Mouse (Mus musculus) MEL (cell line): ENCODE results near the gene Kcne2. TPM values are rescaled to one million over a fixed set of nuclear protein-coding genes. Genes with fewer than 3 reads are reported as not detected.

Experiments
- DNase-seq: peaks from one replicate; pipeline ENCODE4 v3.0.0; 2011; ENCODE audit warnings: low read depth, low spot score
- H3K27ac ChIP-seq: 2 replicates; pipeline ENCODE4 v1.5.1; 2012; ENCODE audit warnings: low read depth, mild to moderate bottlenecking, control low read depth, low read length, moderate library complexity; ENCODE audit not compliant: control insufficient read depth
- H3K27me3 ChIP-seq, 2 experiments: fragments of 150-350 bp in 1 of 2; sonication (generic) in 1 of 2; 2 replicates each; pipeline ENCODE4 v1.6.1; 2012; ENCODE audit warnings: low read length in 2 of 2, mild to moderate bottlenecking in 2 of 2, improper control_type of control experiment in 1 of 2, moderate library complexity in 1 of 2; ENCODE audit not compliant: insufficient read depth in 2 of 2, control insufficient read depth in 1 of 2
- H3K36me3 ChIP-seq, 2 experiments: 2 replicates each; pipeline ENCODE4 v1.6.1; 2012 to 2014; ENCODE audit warnings: low read length in 2 of 2, improper control_type of control experiment in 1 of 2, inconsistent platforms in 1 of 2, mild to moderate bottlenecking in 1 of 2; ENCODE audit not compliant: insufficient read depth in 2 of 2, control insufficient read depth in 1 of 2
- H3K4me1 ChIP-seq, 2 experiments: fragments of 150-350 bp in 1 of 2; sonication (generic) in 1 of 2; 2 replicates each; pipeline ENCODE4 v1.6.1; 2012; ENCODE audit warnings: low read length in 2 of 2, improper control_type of control experiment in 1 of 2, mild to moderate bottlenecking in 1 of 2; ENCODE audit not compliant: insufficient read depth in 2 of 2, control insufficient read depth in 1 of 2
- H3K4me3 ChIP-seq, 2 experiments: fragments of 150-350 bp in 1 of 2; sonication (generic) in 1 of 2; 2 replicates each; pipeline ENCODE4 v1.5.1; 2012; ENCODE audit warnings: low read depth in 2 of 2, low read length in 2 of 2, mild to moderate bottlenecking in 2 of 2, moderate library complexity in 2 of 2, control low read depth in 1 of 2, improper control_type of control experiment in 1 of 2; ENCODE audit not compliant: control insufficient read depth in 1 of 2, insufficient read depth in 1 of 2
- H3K79me2 ChIP-seq: 2 replicates; pipeline ENCODE4 v1.6.1; 2012; ENCODE audit warnings: mild to moderate bottlenecking, low read length, moderate library complexity; ENCODE audit not compliant: control insufficient read depth, poor library complexity, insufficient read depth
- H3K9ac ChIP-seq: 2 replicates; pipeline ENCODE4 v1.6.1; 2012; ENCODE audit warnings: low read depth, mild to moderate bottlenecking, control low read depth, low read length, moderate library complexity; ENCODE audit not compliant: control insufficient read depth, poor library complexity, severe bottlenecking
- H3K9me3 ChIP-seq: fragments of 150-350 bp; sonication (generic); replicated peaks from 2 replicates; pipeline ENCODE4 v1.6.1; 2012; ENCODE audit warnings: mild to moderate bottlenecking, low read length, improper control_type of control experiment, moderate library complexity; ENCODE audit not compliant: insufficient read depth
- CTCF ChIP-seq, 3 experiments: IDR thresholded peaks in 2 of 3; conservative IDR thresholded peaks in 1 of 3; 2 replicates each; pipeline ENCODE4 v1.5.1; 2011 to 2012; ENCODE audit warnings: low read length in 3 of 3, low read depth in 2 of 3, mild to moderate bottlenecking in 2 of 3, improper control_type of control experiment in 1 of 3, inconsistent platforms in 1 of 3, mixed read lengths in 1 of 3, moderate library complexity in 1 of 3; ENCODE audit not compliant: control insufficient read depth in 1 of 3, insufficient read depth in 1 of 3, poor library complexity in 1 of 3, severe bottlenecking in 1 of 3
- E2F4 ChIP-seq: IDR thresholded peaks from 2 replicates; pipeline ENCODE4 v1.6.1; 2011; ENCODE audit warnings: low read depth, low read length, improper control_type of control experiment, borderline replicate concordance
- MAX ChIP-seq: IDR thresholded peaks from 2 replicates; pipeline ENCODE4 v1.6.1; 2011; ENCODE audit warnings: low read length, improper control_type of control experiment
- MXI1 ChIP-seq: IDR thresholded peaks from 2 replicates; pipeline ENCODE4 v1.6.1; 2011; ENCODE audit warnings: mild to moderate bottlenecking, low read depth, low read length, improper control_type of control experiment
- NELFE ChIP-seq: IDR thresholded peaks from 2 replicates; pipeline ENCODE4 v1.6.1; 2011; ENCODE audit warnings: low read depth, low read length, improper control_type of control experiment
- RAD21 ChIP-seq: IDR thresholded peaks from 2 replicates; pipeline ENCODE4 v1.6.1; 2011; ENCODE audit warnings: mild to moderate bottlenecking, low read depth, low read length, improper control_type of control experiment
- SMC3 ChIP-seq: IDR thresholded peaks from 2 replicates; pipeline ENCODE4 v1.6.1; 2011; ENCODE audit warnings: low read depth, low read length, improper control_type of control experiment
- USF2 ChIP-seq, 2 experiments: IDR thresholded peaks; 2 replicates each; pipeline ENCODE4 v1.6.1; 2011 to 2012; ENCODE audit warnings: improper control_type of control experiment in 2 of 2, low read length in 2 of 2, borderline replicate concordance in 1 of 2, inconsistent platforms in 1 of 2, low read depth in 1 of 2, mild to moderate bottlenecking in 1 of 2; ENCODE audit not compliant: insufficient read depth in 1 of 2
- ZC3H11A ChIP-seq: IDR thresholded peaks from 2 replicates; pipeline ENCODE4 v1.6.1; 2012; ENCODE audit warnings: low read depth, mild to moderate bottlenecking, inconsistent platforms, low read length, improper control_type of control experiment
- polyA plus RNA-seq, 2 experiments: library from polyadenylated mRNA; stranded (reverse) in 1 of 2; unstranded in 1 of 2; fragments of >175 nt in 1 of 2; fragments of >200 nt in 1 of 2; gene quantifications; 2 replicates each; pipeline versions ENCODE4 v1.2.1 to v1.2.4; 2012; ENCODE audit warnings: low replicate concordance in 2 of 2, low read depth in 1 of 2; ENCODE audit not compliant: insufficient read length in 2 of 2, insufficient read depth in 1 of 2, missing spikeins in 1 of 2
- total RNA-seq: library from RNA; depleted of rRNA; stranded (reverse); fragments of 300-350 nt; gene quantifications from 2 replicates; pipeline ENCODE4 v1.2.3, GENCODE M21; 2012

The Kcne2 gene
- total and polyA plus RNA-seq, 3 experiments = 0.06 TPM; not detected in 2

- Histone ChIP-seq H3K27ac (no peak overlapping the region), H3K79me2 (no peaks in the 10 kb centered on the region), H3K9me3 (no peaks in the 10 kb centered on the region)
- no peak for TF ChIP-seq E2F4
- TF ChIP-seq, all 39 proteins: peak for 0
- H3K36me3 ChIP-seq = no peaks in the 10 kb centered on the region
- no peak overlapping the region for H3K9ac ChIP-seq
- peaks cover 7 to 14% of the 10 kb centered on the region in 2 experiments for H3K27me3 ChIP-seq
- no peaks in the 10 kb centered on the region for H3K4me1 ChIP-seq
- no peak overlapping the region for H3K4me3 ChIP-seq
- DNase-seq = no peak
These were observed 38.8 kb downstream of the Kcne2 start for GRCm38 (mm10) chr16:92330966-92331365.

DNA sequence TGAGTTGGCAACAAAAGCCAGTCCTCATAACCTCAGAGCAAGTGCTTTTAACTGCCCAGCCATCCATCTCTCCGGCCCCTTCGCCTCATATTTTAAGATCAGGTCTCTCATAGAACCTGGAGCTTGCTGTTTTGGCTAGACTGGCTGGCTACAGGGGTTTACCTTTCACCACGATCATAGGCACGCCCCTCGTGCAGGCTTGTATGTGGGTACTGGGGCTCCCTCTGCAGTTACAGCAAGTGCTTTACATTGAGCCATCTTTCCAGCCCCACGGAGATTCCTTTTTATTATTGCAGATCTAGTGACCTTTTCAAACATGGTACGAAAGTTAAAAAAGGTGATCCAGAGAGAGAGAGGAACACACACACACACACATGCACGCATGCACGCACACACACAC lies 42.4 kb downstream of the Kcne2 start:
- no peak overlapping the region for H3K27ac ChIP-seq
- TF ChIP-seq CTCF (IDR thresholded peaks at IDR 0.05 in 2 of 3, conservative IDR thresholded peaks at IDR 0.05 in 1 of 3; ENCODE audit: control insufficient read depth in 1 of 3, insufficient read depth in 1 of 3, low read depth in 2 of 3, low read length in 3 of 3, poor library complexity in 1 of 3, severe bottlenecking in 1 of 3) = peak in 2 of 3 experiments; percentile 3 to 8; a peak in 1 of 6 replicates
- TF ChIP-seq MAX = no peak
- no peaks in the 10 kb centered on the region for H3K9me3 ChIP-seq
- no peaks in the 10 kb centered on the region for H3K79me2 ChIP-seq
- H3K4me1 ChIP-seq = no peaks in the 10 kb centered on the region
- H3K36me3 ChIP-seq = no peaks in the 10 kb centered on the region
- H3K27me3 ChIP-seq = peaks cover 0 to under 1% of the 10 kb centered on the region in 2 experiments; a peak in 3 of 4 replicates
- DNase-seq = no peak
- no peak overlapping the region for H3K9ac ChIP-seq
- no peak overlapping the region for H3K4me3 ChIP-seq

GRCm38 (mm10) chr16:92336280-92336679 lies 44.1 kb downstream of the Kcne2 start:
- Histone ChIP-seq H3K9ac (no peak overlapping the region), H3K27me3 (no peaks in the 10 kb centered on the region; a peak in 2 of 4 replicates), H3K9me3 (no peaks in the 10 kb centered on the region), H3K36me3 (no peaks in the 10 kb centered on the region), H3K4me1 (no peaks in the 10 kb centered on the region), H3K4me3 (no peak overlapping the region), H3K79me2 (no peaks in the 10 kb centered on the region), H3K27ac (no peak overlapping the region)
- DNase-seq = peak; percentile 73
- TF ChIP-seq SMC3 = peak; percentile 68
- peak; percentile 21; the same call in 1 of the 2 replicates for TF ChIP-seq ZC3H11A
- TF ChIP-seq USF2 (IDR thresholded peaks at IDR 0.05; ENCODE audit: borderline replicate concordance in 1 of 2, insufficient read depth in 1 of 2, low read depth in 1 of 2, low read length in 2 of 2) = no peak
- TF ChIP-seq CTCF (IDR thresholded peaks at IDR 0.05 in 2 of 3, conservative IDR thresholded peaks at IDR 0.05 in 1 of 3; ENCODE audit: control insufficient read depth in 1 of 3, insufficient read depth in 1 of 3, low read depth in 2 of 3, low read length in 3 of 3, poor library complexity in 1 of 3, severe bottlenecking in 1 of 3) = peak; percentile 76 to 90 (median 77)
- peak; percentile 55 for TF ChIP-seq RAD21
- no peak for TF ChIP-seq NELFE
- TF ChIP-seq MXI1 = no peak
